Mouse (Mus musculus) liver, embryonic 13.5 days (tissue): ENCODE measurements around the gene Atp6ap1. TPM values are rescaled to one million over a fixed set of nuclear protein-coding genes. Genes with fewer than 3 reads are reported as not detected.
A peak's percentile ranks its signal among the peaks of the same experiment; 100 is the strongest.

ENCODE experiments used
- ATAC-seq: fragments of 200-750 bp; cut with Nextera tagmentation; 2 replicates; pipeline ENCODE4 v1.8.0; 2017; ENCODE audit warnings: low read depth, mild to moderate bottlenecking, moderate number of reproducible peaks, moderate library complexity
- DNase-seq: peaks from one replicate; pipeline ENCODE4 v3.0.0; 2022
- H3K27ac ChIP-seq: fragments of 300-500 bp; sonication (generic); 2 replicates; pipeline ENCODE4 v1.5.1; 2015; ENCODE audit warnings: moderate library complexity, mild to moderate bottlenecking, inconsistent platforms
- H3K27me3 ChIP-seq: fragments of 300-500 bp; sonication (generic); 2 replicates; pipeline ENCODE4 v1.6.1; 2015; ENCODE audit warnings: mild to moderate bottlenecking, inconsistent platforms
- H3K36me3 ChIP-seq: fragments of 300-500 bp; sonication (generic); 2 replicates; pipeline ENCODE4 v1.6.1; 2015; ENCODE audit warnings: mild to moderate bottlenecking, inconsistent platforms
- H3K4me1 ChIP-seq: fragments of 300-500 bp; sonication (generic); replicated peaks from 2 replicates; pipeline ENCODE4 v1.6.1; 2015; ENCODE audit warnings: inconsistent platforms
- H3K4me2 ChIP-seq: fragments of 300-500 bp; sonication (generic); 2 replicates; pipeline ENCODE4 v1.6.1; 2015; ENCODE audit warnings: inconsistent platforms, mild to moderate bottlenecking, moderate library complexity
- H3K4me3 ChIP-seq: fragments of 300-500 bp; sonication (generic); replicated peaks from 2 replicates; pipeline ENCODE4 v1.5.1; 2015; ENCODE audit warnings: mild to moderate bottlenecking, inconsistent platforms
- H3K9ac ChIP-seq: fragments of 300-500 bp; sonication (generic); 2 replicates; pipeline ENCODE4 v1.6.1; 2015; ENCODE audit warnings: mild to moderate bottlenecking, inconsistent platforms
- H3K9me3 ChIP-seq: fragments of 300-500 bp; sonication (generic); replicated peaks from 2 replicates; pipeline ENCODE4 v1.6.1; 2016; ENCODE audit warnings: inconsistent platforms
- WGBS: fragments of 180-500 bp; shearing (Covaris S2); methylation state at CpG from one replicate; pipeline ENCODE4 v1.1.7; 2015; ENCODE audit not compliant: insufficient replicate concordance; 5-methylcytosine and 5-hydroxymethylcytosine counted together
- microRNA-seq: library from miRNA; unstranded; fragments of <30 nt; microRNA quantifications from one replicate; pipeline ENCODE4, GENCODE M21; 2016
- polyA plus RNA-seq: library from polyadenylated mRNA; unstranded; fragments of >200 nt; fragmentation: Nextera tagmentation; extraction: Ambion mirVana; gene quantifications from 2 replicates; pipeline ENCODE4 v1.2.1, GENCODE M21; 2015

Atp6ap1 gene
- polyA plus RNA-seq, 1 experiment from 2014 or later, result 69.8 TPM

- peak within 1 kb of the TSS; percentile 85 for H3K27ac ChIP-seq
Observed at GRCm38 (mm10) chrX:74312540-74313464, 15.9 kb downstream of the Atp6ap1 start, which contains the start of gene Fam50a. TSS of gene Fam50a (plus strand) at chrX:74313033.

GRCm38 (mm10) chrX:74328725-74329161 is 31.8 kb downstream of the Atp6ap1 start, which contains the start of gene Plxna3:
TSS of gene Plxna3 (plus strand) at chrX:74329066.
- Histone ChIP-seq H3K9ac (peak within 1 kb of the TSS; percentile 52), H3K9me3 (no peaks in the 10 kb centered on the region), H3K27me3 (no peaks in the 10 kb centered on the region), H3K4me2 (peak within 1 kb of the TSS; percentile 61), H3K36me3 (no peaks in the 10 kb centered on the region), H3K27ac (no peak within 1 kb of the TSS; the same call in 1 of the 2 replicates), H3K4me3 (peak within 1 kb of the TSS; percentile 48), H3K4me1 (peaks cover 27% of the 10 kb centered on the region)
- 16% methylated on average over 29 of the region's 30 CpGs for WGBS
- ATAC-seq, result peak; percentile 87
- peak; percentile 54 for DNase-seq

More at GRCm38 (mm10) chrX:74312540-74313464, 15.9 kb downstream of the Atp6ap1 start, which contains the start of gene Fam50a:
- DNase-seq, result peak; percentile 84
- peak; percentile 95 for ATAC-seq
- 17% methylated on average over 59 of the region's 59 CpGs for WGBS
- Histone ChIP-seq H3K4me3 (peak within 1 kb of the TSS; percentile 71), H3K36me3 (peaks cover 42% of the 10 kb centered on the region), H3K27me3 (no peaks in the 10 kb centered on the region), H3K4me2 (peak within 1 kb of the TSS; percentile 86), H3K4me1 (peaks cover 28% of the 10 kb centered on the region), H3K9me3 (no peaks in the 10 kb centered on the region), H3K9ac (peak within 1 kb of the TSS; percentile 81)

GRCm38 (mm10) chrX:74329215-74329671 is 32.3 kb downstream of the Atp6ap1 start:
- WGBS, result 24% methylated on average over 10 of the region's 10 CpGs
- Histone ChIP-seq H3K9me3 (no peaks in the 10 kb centered on the region), H3K27ac (no peak overlapping the region), H3K36me3 (no peaks in the 10 kb centered on the region), H3K4me2 (peak overlapping the region; percentile 61), H3K27me3 (no peaks in the 10 kb centered on the region), H3K4me1 (peaks cover 27% of the 10 kb centered on the region), H3K4me3 (peak overlapping the region; percentile 48), H3K9ac (peak overlapping the region; percentile 33; the same call in 1 of the 2 replicates)
- ATAC-seq, result peak; percentile 9
- no peak for DNase-seq

- Histone ChIP-seq H3K4me3 (no peak overlapping the region), H3K9ac (no peak overlapping the region), H3K9me3 (no peaks in the 10 kb centered on the region), H3K27ac (no peak overlapping the region), H3K36me3 (no peaks in the 10 kb centered on the region), H3K4me2 (peak overlapping the region; percentile 61; the same call in 1 of the 2 replicates), H3K4me1 (peaks cover 27% of the 10 kb centered on the region), H3K27me3 (no peaks in the 10 kb centered on the region)
- WGBS, result 36% methylated on average over 2 of the region's 2 CpGs
- no peak for DNase-seq
- ATAC-seq, result no peak
Observed at GRCm38 (mm10) chrX:74330166-74330930, 33.5 kb downstream of the Atp6ap1 start.

GRCm38 (mm10) chrX:74352645-74353466 is 56.0 kb downstream of the Atp6ap1 start:
- Histone ChIP-seq H3K36me3 (no peaks in the 10 kb centered on the region), H3K9me3 (no peaks in the 10 kb centered on the region), H3K4me3 (peak overlapping the region; percentile 62), H3K4me1 (no peaks in the 10 kb centered on the region; the same call in 1 of the 2 replicates), H3K9ac (peak overlapping the region; percentile 72), H3K27ac (0 out of 2 replicates have a peak overlapping the region, but pooled peaks have one; percentile 39), H3K27me3 (no peaks in the 10 kb centered on the region), H3K4me2 (peak overlapping the region; percentile 72)
- peak; percentile 58 for ATAC-seq
- 21% methylated on average over 13 of the region's 13 CpGs for WGBS
- DNase-seq, result no peak

- no peaks in the 10 kb centered on the region for H3K27me3 ChIP-seq
- H3K27ac ChIP-seq, result 0 out of 2 replicates have a peak within 1 kb of the TSS, but pooled peaks have one; percentile 39
- no peaks in the 10 kb centered on the region for H3K36me3 ChIP-seq
- no peaks in the 10 kb centered on the region for H3K9me3 ChIP-seq
- H3K4me2 ChIP-seq, result peak within 1 kb of the TSS; percentile 72
- no peaks in the 10 kb centered on the region; the same call in 1 of the 2 replicates for H3K4me1 ChIP-seq
- ATAC-seq (peak; percentile 81), DNase-seq (peak; percentile 67)
- WGBS, result 15% methylated on average over 11 of the region's 22 CpGs
- H3K9ac ChIP-seq, result peak within 1 kb of the TSS; percentile 72
- peak within 1 kb of the TSS; percentile 62 for H3K4me3 ChIP-seq
Observed at GRCm38 (mm10) chrX:74353467-74353770, 56.5 kb downstream of the Atp6ap1 start, which contains the start of gene Lage3. TSS of gene Lage3 (minus strand) at chrX:74353618.

Small RNA genes within 50 kb of the gene (microRNA-seq; reads per million reads assigned to microRNA genes)
- 2.9 reads per million, percentile 3 among the genes with 10 or more reads in this experiment for gene Mir7091
- gene Mir7092, result 1.2 reads per million

Other genes starting within 250 kb of the Atp6ap1 start
- gene Opn1mw, start 169.6 kb upstream of the Atp6ap1 start, polyA plus RNA-seq, result not detected in 2 replicates
- 6.2 and 6.8 TPM in 2 replicates for gene Mecp2, start 161.7 kb upstream of the Atp6ap1 start, polyA plus RNA-seq
- not detected in 2 replicates for gene Tex28, start 129.3 kb upstream of the Atp6ap1 start, polyA plus RNA-seq
- not detected in 2 replicates for gene Tktl1, start 119.8 kb upstream of the Atp6ap1 start, polyA plus RNA-seq
- 38.9 and 43.6 TPM in 2 replicates for gene Flna, start 47.3 kb upstream of the Atp6ap1 start, polyA plus RNA-seq
- gene Emd, start 42.4 kb upstream of the Atp6ap1 start, polyA plus RNA-seq, result 11.5 and 11.8 TPM in 2 replicates
- 609 and 656 TPM in 2 replicates for gene Rpl10, start 26.3 kb upstream of the Atp6ap1 start, polyA plus RNA-seq
- 25.4 and 30.8 TPM in 2 replicates for gene Taz, start 15.2 kb upstream of the Atp6ap1 start, polyA plus RNA-seq
- gene Dnase1l1, start 14.8 kb upstream of the Atp6ap1 start, polyA plus RNA-seq, result 21.0 and 22.1 TPM in 2 replicates
- gene Gdi1, start 7.9 kb downstream of the Atp6ap1 start, polyA plus RNA-seq, result 45.7 and 49.2 TPM in 2 replicates
- gene Fam50a, start 15.9 kb downstream of the Atp6ap1 start, polyA plus RNA-seq, result 37.8 and 42.6 TPM in 2 replicates
- gene Plxna3, start 32.0 kb downstream of the Atp6ap1 start, polyA plus RNA-seq, result 1.2 and 1.3 TPM in 2 replicates
- gene Lage3, start 56.5 kb downstream of the Atp6ap1 start, polyA plus RNA-seq, result 62.2 and 71.7 TPM in 2 replicates
- 39.8 and 47.2 TPM in 2 replicates for gene Ubl4a, start 76.1 kb downstream of the Atp6ap1 start, polyA plus RNA-seq
- gene Slc10a3, start 76.3 kb downstream of the Atp6ap1 start, polyA plus RNA-seq, result 8.2 and 8.4 TPM in 2 replicates
- 8.6 and 9.6 TPM in 2 replicates for gene Fam3a, start 96.2 kb downstream of the Atp6ap1 start, polyA plus RNA-seq
- 20.2 and 22.3 TPM in 2 replicates for gene Ikbkg, start 96.2 kb downstream of the Atp6ap1 start, polyA plus RNA-seq
- gene G6pdx, start 132.1 kb downstream of the Atp6ap1 start, polyA plus RNA-seq, result 51.6 and 54.5 TPM in 2 replicates
- gene Gm6880, start 184.3 kb downstream of the Atp6ap1 start, polyA plus RNA-seq, result not detected in 2 replicates